Mouse (Mus musculus) MEL (cell line): ENCODE measurements around the gene Bach1.

ENCODE experiments used
- CTCF ChIP-seq, 3 experiments: IDR thresholded peaks in 2 of 3; conservative IDR thresholded peaks in 1 of 3; 2 replicates each; pipeline ENCODE4 v1.5.1; 2011 to 2012; ENCODE audit warnings: low read length in 3 of 3, low read depth in 2 of 3, mild to moderate bottlenecking in 2 of 3, improper control_type of control experiment in 1 of 3, inconsistent platforms in 1 of 3, mixed read lengths in 1 of 3, moderate library complexity in 1 of 3; ENCODE audit not compliant: control insufficient read depth in 1 of 3, insufficient read depth in 1 of 3, poor library complexity in 1 of 3, severe bottlenecking in 1 of 3
- EP300 ChIP-seq, 2 experiments: IDR thresholded peaks; 2 replicates each; pipeline ENCODE4 v1.6.1; 2011; ENCODE audit warnings: improper control_type of control experiment in 2 of 2, low read length in 2 of 2, low read depth in 1 of 2, mild to moderate bottlenecking in 1 of 2
- MAFK ChIP-seq: IDR thresholded peaks from 2 replicates; pipeline ENCODE4 v1.6.1; 2011; ENCODE audit warnings: low read depth, mild to moderate bottlenecking, low read length, improper control_type of control experiment, borderline replicate concordance

DNA sequence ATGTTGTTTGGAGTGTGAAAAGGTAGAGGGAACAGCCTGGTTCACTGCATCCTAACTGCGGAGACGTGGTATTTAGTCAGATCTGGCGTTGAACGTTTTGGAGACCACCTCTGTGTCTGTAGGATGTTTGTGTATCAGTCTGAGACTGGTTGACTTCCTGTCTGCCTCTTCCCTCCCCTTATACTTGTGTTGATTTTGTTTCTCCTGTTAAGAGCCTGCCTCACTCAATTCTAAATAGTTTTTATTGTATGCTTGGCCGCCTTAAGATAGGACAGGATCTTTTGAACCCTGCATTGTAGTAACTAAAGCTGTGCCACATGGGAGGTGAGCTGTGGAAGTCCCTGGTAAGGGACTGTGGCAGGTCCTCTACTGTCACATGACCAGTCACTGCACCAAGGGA, 10.4 kb downstream of the Bach1 start:
- TF ChIP-seq CTCF (IDR thresholded peaks at IDR 0.05 in 2 of 3, conservative IDR thresholded peaks at IDR 0.05 in 1 of 3; ENCODE audit: control insufficient read depth in 1 of 3, insufficient read depth in 1 of 3, low read depth in 2 of 3, low read length in 3 of 3, poor library complexity in 1 of 3, severe bottlenecking in 1 of 3): no peak
- no peak for TF ChIP-seq MAFK
- no peak for TF ChIP-seq EP300 (IDR thresholded peaks at IDR 0.05; ENCODE audit: low read depth in 1 of 2, low read length in 2 of 2)
